Mouse (Mus musculus) c-Kit-positive CD71-negative TER-119-negative erythroid progenitor cells, embryonic 14.5 days (primary cell): ENCODE measurements around the gene Gm35549.
A peak's percentile ranks its signal among the peaks of the same experiment; 100 is the strongest.
"Not testable (repeated sequence)": the region's sequence is repeated elsewhere in the genome, so short reads cannot be mapped to it uniquely, and the experiment has no call there.

Source experiments
- DNase-seq: peaks from one replicate; pipeline ENCODE4 v3.0.0-alpha.2; 2013; ENCODE audit warnings: low read depth

Gene Gm35549

DNA sequence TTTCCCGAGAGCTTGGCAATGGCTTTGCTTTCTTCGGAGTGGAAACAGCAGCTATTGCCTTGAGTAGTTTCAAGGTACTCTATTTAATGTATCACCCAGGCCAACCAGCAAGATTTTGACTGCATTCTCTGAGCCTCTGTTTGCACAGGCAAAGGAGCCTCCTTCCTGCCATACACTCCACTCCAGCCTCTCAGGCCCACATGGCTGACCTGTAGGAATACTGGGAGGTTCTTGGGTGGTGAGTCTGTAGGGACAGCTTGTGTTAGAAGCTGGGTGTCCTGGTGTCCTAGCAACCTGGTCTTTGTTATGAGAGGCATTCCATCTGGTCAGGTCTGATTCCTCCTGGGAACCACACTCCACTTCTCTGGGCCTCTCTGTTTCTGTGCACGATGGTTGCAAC lies at the start of gene Gm35549:
Gene Gm35549 (minus strand): TSS at position 276 of the 400 bp plus-strand sequence.
- no peak for DNase-seq

DNA sequence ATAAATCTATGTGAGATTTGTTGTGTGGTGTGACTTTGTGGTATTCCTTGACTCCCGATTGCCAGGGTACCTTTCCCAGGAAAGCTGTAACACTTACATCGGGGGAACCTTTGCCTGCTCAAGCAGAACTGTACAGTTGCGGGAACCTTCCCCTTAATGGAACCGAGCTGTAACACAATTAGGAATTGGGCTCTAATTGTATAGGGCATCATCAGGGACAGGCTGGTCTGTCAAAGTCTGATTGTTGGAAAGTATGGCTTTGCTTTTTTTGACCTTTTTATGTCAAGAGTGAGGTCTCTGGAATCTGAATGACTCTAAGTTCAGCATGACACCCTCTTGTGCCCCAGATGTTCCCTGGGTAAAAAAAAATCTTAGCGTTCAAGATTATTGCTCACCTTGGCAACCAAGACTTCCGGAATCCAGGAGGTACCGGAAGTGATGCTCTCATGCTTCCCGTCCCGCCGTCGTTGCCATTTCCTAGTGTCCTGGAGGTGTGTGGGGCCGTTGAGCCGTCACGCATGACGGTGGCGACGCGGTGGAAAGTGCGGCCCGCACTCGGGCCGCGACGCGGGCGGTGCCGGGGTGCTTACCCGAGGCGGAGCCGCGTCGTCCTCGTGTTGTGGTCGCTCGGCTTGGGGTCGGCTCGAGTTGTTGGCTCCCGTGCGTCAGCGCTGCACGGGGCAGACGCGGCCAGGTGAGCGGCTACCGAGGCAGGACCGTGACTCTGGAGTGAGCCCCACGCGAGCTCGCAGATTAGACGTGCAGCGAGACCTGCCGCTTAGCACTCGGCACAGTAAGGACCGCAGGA lies 42.7 kb upstream of the Gm35549 start:
- no peak for DNase-seq

DNA sequence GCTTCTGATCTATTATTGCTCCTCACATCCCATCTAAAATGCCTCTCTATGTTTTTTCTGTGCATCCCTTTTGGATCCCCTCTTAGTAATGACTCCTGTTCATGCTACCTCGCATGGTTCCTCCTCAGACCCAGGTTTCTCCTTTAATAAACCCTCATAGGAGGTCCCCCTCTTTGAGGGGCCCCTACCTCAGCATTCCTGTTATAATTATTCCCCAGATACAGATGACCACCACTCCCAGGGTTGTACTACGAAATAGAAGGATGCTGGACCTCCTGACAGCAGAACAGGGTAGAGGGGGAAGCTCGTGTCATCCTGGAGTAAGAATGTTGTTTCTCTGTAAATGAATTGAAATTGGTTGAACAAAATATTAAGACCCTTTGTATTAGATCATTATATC lies 41.5 kb upstream of the Gm35549 start, which contains the start of gene Zkscan7:
Gene Zkscan7 (plus strand): TSS at position 301 of the 400 bp plus-strand sequence.
- no peak for DNase-seq

DNA sequence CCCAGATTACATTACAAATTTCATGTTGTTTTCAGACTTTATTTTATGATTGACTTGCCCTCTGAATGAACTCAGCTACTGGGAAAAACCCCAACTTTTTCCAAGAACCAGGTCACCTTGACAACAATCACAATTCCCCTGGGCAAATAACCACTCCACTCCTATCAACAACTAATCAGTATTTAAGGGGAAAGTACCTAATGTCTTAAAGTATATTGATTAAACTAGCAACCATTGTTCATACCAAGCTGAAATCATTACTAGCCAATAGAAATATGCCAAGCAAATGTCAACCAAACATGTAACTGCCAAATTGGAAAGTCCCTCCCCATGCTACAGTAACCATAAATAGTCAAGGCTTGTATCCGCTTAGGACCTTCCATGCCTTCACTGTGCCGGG lies 31.3 kb upstream of the Gm35549 start:
- DNase-seq, result no peak

DNA sequence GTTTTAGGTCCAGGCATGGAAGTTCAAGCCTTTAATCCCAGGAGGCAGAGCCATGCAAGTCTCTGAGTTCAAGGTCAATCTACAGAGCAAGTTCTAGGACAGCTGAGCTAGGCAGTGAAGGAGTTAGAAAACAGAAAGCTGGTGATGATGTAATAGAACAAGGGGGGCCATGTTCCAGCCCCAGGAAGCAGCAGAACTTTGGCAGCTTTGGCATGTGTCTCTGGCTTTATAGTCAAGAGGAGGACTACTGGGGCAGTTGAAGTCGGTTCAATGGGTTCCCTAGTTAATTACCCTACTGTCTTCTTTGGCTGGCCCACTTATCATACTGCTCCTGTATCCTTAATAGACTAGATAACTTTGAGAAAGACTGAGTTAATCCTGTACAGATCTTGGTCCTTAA lies 30.8 kb upstream of the Gm35549 start:
- DNase-seq, result no peak

DNA sequence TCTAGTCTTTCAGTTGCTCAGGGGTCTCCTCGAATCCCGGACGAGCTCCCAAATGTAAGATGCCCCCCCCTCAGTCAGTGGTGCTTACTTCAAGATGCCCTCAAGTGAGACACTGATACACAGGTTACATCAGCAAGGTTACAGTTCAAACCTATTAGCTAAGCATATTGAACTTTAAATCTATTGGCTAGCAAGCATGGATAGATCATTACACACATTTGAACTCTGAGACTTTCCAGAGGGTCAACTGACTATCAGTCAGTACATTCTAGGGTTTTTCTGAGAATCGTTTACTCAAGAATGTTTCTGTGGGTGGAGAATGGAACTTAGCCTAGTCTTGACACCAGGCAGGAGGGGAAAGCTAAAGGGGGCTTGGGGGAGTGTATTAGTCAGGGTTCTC lies 28.8 kb upstream of the Gm35549 start:
- no peak for DNase-seq

DNA sequence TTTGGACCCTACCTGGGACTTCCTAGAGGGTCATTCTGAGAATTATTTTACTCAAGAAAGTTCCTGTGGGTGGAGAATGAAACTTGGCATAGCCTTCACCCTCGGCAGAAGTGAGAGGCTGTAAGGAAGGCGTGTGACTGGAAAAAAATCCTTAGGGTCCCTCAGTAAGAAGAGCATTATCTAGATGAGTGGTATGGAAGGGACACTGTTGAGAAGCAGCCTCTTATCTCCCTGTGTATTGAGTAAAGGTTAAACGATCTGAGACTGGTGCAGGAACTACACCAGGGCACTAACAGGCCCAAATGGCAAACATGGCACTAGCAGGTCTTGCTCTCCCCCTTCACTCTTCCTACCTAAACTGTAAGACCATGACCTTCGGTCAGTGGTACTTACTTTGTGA lies 22.4 kb upstream of the Gm35549 start:
- DNase-seq, result no peak

DNA sequence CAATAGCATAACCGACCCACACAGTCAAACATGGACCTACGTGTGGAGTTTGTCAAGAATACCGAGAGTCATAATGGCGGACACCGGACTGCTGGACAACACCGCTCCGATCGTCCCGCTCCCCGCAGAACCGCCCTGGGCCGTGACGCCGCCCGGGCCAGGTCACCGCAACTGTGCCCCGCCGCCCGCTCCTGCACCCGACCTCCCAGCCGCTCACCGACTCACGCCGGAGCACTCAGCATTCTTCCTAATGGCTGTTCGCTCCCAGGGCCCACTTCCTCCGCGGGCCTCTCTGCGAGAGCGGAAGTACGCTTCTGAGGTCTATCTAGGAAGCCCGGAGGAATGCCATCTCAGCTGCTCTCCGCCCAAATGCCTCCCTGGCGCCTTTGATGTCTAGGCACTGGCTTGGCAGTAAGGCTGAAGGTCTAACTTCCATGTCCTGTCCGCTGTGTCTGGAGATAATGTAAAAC lies 21.9 kb upstream of the Gm35549 start, which contains the start of gene Zfp445:
Gene Zfp445 (minus strand): TSS at position 310 of the 470 bp plus-strand sequence.
- DNase-seq, result peak; percentile 73

DNA sequence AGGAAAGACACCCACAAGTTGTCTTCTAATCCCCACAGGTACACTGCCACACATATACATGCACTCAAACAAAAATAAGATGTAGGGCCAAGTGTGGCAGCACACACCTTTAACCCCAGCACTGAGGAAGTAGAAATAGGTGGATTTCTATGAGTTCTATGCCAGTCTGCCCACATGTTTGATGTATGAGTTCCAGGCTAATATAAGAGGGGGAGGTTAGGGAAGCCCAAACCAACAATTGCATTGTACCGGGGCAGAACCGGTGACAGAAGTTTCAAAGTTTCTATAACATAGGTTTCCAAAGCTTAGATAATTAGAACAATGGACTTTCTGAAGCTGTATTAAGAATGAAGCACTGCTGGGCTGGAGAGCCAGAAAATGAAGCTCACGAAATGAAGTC lies 21.0 kb upstream of the Gm35549 start:
- DNase-seq, result no peak

DNA sequence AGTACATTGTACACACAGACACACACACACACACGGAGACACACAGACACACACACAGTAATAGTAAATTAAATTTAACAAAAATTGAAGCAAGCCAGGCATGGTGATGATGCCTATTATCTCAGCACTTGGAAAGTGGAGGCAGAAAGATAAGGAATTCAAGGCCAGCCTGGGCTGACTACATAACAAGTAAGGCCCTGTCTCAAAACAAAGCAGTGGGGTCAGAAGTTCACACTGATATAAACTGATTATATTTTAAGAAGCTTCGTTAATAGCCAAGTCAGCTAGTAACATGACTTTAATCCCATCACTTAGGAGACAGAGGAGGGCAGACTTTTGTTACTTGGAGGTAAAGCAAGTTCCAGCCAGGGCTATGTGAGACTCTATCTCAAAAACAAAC lies 19.9 kb upstream of the Gm35549 start:
- DNase-seq, result no peak

DNA sequence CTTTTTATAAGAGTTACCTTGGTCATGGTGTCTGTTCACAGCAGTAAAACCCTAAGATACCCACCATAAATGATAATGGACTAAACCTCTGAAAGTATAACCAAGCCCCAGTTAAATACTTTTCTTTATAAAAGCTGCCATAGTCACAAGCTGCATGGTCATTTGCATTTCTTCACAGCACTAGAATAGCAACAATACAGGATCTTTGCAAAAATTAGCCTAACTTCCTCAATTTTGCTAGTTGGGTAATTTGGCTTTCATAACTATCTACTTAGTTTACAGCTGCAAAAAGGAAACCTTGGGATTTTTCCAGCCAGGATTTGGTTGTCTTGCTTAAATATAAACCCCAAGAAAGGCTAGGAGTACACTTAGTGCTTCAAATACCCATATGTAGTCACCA lies 16.9 kb upstream of the Gm35549 start:
- DNase-seq, result no peak

DNA sequence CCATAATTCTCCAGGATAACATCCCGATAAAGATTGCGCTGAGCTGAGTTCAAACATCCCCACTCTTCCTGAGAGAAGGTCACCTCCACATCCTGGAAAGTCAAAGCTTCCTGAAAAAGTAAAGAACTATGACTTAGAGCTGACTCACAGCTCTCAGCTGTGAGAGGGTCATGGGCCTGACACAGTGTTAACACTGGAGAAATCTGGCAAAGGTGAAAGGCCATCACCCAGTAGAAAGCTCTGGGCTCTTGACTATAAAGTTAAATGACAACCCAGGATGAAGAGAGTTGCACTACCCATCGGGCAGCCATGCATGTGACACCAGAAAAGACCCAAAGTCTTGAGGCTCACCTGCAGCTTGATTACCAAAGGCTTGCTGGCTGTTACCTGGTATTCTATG lies 12.9 kb upstream of the Gm35549 start:
- DNase-seq, result no peak

DNA sequence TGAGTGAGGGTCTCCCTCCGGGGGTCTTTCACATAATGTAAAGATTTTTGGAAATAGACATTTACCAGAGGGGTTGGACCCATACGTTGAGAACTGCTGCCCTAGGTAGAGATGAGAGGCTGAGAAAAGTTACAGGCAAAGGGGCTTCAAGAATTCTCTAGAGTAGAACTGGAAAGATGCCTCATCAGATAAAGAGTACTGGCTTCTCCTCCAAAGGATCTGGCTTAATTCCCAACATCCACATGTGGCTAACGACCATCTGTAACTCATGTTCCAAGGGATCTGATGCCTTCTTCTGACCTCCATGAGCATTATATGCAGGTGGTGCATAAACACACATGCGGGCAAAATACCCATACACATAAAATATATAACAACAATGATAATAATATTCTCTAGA lies 11.8 kb upstream of the Gm35549 start:
- DNase-seq, result no peak

DNA sequence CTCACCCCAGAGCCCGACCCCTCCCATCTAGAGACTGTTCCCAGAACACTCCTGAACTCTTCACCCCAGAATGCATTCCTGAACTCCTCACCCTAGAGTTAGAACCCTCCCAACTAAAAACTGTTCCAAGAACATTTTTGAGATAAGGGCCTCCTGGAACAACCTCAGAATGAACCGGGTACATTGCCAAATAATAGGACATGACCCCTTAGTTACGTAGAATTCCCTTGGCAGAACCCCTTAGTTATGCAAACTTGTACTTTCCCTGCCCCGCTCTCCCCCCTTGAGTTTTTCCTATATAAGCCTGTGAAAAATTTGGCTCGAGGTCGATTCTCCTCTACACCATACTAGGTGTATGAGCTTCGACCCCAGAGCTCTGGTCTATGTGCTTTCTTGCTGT lies 11.3 kb upstream of the Gm35549 start:
- DNase-seq, result not testable (repeated sequence)

DNA sequence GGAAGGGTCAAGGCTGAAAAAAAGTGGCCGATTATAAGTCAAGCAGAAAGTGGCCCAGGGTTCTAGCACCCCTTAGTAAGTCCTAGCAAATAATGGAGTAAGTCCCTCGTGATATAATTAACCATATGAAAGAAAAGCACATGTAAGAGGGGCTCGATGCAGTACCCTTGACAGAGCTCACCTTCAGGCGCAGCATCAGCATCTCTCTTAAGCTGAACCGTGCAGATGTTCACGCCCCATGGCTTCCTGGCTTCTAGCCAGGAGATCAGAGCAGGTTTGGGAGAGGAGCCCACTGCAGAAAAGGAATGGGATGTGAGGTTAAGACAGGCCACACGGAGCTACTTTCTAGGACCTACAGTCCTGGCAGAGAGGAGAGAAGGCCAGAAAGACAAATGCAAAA lies 10.7 kb upstream of the Gm35549 start:
- DNase-seq, result no peak

DNA sequence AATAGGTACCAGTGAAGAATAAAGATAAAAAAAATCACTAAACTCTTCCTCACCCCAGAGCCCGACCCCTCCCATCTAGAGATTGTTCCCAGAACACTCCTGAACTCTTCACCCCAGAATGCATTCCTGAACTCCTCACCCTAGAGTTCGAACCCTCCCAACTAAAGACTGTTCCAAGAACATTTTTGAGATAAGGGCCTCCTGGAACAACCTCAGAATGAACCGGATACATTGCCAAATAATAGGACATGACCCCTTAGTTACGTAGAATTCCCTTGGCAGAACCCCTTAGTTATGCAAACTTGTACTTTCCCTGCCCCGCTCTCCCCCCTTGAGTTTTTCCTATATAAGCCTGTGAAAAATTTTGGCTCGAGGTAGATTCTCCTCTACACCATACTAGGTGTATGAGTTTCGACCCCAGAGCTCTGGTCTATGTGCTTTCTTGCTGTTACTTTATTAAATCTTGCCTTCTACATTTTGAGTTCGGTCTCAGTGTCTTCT lies 4.0 kb upstream of the Gm35549 start:
- DNase-seq, result not testable (repeated sequence)

DNA sequence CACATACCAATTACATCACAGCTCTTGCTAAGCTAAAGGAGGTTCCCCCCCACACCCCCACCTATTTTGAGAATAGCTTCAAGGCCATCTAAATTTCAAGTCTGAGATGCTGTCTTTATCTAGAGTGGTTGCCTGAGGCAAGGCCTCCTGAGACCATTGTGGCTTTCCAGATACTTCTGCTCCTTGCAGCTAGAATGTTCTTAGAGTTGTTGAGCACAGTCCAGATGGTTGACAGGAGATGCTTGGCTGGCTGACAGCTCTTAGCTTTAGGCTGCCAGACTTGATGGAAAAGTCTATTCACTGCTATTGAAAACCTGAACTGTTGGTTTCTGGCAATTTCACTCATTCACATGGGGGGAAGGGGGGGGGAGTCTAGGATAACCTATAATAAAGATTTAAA lies 2.3 kb upstream of the Gm35549 start:
- DNase-seq, result no peak

DNA sequence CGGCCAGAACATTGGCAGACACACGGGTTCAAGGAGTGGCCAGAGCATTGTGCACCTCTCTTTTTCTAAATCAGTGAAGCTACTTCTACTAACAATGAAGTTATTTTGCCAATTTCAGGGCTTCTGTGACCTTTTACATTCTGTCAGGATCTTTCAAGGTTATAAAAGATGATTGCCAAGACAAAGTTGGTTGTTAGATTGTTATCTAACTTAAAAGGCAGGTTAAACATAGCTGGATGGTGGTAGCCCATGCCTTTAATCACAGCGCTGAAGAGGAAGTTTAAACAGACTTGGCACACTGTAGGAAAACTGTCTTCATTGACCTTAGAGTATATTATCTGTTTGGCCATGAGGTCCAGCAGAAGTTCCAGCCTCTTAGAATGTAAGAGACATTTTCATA lies 1.8 kb upstream of the Gm35549 start:
- DNase-seq, result no peak

DNA sequence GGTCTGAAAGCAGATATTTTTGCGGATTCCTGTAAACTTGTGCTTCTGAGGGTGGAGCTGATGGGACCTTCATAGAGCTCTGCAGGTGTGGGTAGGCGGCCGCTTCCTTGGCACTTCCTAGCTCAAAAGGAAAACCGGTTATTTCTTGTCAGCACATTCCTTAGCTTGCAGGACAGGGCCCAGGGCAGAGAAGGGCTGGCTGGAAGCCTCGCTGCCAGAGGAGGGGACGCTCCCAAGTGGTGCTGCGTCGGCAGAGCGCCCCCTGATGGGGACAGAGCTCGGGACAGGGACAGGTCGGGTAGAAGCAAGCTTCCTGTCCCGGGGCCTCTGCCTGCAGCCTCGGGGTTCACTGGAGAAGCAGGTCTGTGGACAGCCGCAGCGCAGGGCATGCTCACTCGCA lies 6.2 kb downstream of the Gm35549 start:
- no peak for DNase-seq

DNA sequence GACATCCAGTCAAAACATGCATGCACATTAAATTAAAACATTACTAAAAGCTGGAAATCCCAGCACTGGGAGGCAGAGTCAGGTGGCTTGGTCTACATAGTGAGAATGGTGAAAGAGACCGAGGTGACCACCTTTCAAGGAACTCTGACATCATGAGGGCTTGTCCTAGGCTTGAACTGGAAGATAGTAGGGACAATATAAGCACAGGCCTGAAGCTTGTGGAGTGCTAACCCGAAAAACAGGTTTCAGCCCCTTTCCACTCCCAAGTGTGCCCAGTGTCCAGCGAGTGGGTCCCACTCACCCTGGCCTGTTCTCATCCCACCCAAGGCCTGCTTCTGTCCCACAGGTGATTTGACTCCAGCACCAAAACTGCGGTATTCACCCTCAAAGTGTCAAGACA lies 6.6 kb downstream of the Gm35549 start:
- no peak for DNase-seq

DNA sequence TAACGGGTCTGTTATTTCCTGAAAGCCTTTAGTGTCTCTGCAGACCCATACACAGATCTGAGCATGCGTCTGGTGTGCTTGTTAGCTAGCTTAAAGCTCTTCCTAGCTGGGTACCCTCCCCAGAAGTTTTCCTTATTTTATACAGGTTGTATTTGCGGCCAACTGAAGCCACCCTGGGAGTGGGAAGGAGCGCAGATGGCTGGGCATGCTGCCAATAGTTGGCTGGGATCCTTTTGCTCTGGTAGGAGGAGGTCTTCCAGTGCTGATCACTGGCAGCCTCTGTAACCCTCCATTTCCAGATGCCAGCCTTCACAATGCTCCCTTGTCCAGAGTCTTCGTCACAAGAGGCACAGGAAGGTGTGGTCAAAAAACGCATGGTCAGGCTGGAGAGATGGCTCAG lies 7.0 kb downstream of the Gm35549 start:
- DNase-seq, result no peak

DNA sequence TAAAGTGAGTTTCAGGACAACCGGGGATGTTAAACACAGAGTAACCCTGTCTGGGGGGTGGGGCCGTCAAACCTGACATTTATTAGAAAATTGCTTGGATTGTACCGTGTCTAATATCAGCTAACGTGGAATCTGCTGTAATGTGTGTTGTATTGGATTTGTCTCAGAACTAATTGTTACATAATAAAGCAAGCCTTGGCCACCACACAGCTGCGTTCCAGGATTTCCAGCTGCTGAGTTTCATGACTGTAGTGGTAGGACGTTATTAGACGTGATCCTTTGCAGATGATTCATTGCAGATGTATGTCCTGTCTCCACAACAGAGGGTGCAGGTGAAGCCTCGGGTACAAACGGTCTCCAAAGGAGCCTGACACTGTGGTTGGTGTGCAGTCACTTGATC lies 7.7 kb downstream of the Gm35549 start:
- DNase-seq, result no peak

DNA sequence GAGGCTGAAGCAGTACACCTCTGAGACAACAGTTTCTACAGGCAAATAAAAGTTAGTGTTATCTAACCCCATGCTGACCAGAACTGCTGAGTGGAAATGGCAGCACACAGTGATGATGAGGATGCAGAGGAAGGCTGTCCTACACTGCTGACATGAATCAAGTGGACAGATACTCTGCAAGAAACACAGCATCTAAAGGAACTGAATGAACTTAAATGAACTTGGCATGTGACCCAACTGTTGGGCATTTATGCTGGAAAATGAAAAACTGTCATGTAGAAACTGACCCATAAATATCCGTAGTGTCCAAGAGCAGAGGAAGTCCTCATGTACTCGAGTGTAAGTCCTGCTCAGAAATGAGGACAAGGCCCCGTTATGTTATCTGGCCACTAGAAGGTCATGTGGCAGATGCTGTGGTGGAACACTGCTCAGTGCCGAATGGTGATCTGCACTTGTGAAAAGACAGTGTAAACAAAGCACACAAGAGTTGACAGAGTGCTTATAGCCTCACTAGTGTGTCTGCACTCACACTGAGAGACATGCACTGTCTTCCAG lies 13.9 kb downstream of the Gm35549 start:
- no peak for DNase-seq

DNA sequence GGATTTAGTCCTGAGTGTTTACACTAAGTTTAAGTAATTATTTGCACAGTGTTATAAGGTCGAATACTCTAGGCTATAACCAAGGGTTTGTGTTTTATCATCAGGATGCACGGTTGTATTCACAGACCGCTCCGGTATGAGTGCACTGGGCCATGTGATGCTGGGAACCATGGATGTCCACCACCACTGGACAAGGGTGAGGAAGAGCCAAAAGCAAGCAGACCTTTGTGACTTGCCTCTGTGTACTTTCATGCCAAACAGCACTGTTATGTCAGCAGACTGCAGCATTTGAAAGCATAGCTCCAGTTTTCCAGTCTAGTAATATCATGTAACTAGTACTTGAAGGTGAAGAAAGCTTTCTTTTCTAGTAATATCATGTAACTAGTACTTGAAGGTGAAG lies 17.1 kb downstream of the Gm35549 start:
- no peak for DNase-seq
